Mouse (Mus musculus) lung, postnatal 0 days (tissue): ENCODE data around the gene Trpc4ap.

Source experiments
- CTCF ChIP-seq: IDR thresholded peaks from 2 replicates; pipeline ENCODE4 v1.5.1; 2016; ENCODE audit warnings: antibody characterized with exemption, mild to moderate bottlenecking
- EP300 ChIP-seq: IDR thresholded peaks from 2 replicates; pipeline ENCODE4 v1.6.1; 2016; ENCODE audit warnings: antibody characterized with exemption, mild to moderate bottlenecking, control low read depth

DNA sequence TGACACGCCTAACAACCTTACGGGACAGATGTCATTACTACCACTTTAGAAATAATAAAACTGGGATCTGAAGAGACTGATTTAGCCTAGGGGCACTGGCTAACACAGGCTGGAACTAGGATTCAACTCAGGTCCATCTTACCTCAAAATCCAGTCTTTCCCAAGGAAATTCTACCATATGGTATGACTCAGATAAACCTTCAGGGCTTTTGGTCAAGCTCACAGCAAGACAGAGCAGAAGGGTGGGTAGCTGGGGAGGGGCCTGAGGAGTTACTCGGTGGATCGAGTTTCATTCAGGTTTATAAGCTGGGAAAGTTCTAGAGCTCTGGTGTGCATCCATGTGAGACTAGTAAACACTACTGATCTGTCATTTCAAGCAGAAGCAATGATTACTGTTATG lies 3.0 kb downstream of the Trpc4ap start:
- TF ChIP-seq CTCF (no peak), EP300 (no peak)
